Mouse (Mus musculus): ENCODE measurements around the gene Rec114.

The Rec114 gene

DNA sequence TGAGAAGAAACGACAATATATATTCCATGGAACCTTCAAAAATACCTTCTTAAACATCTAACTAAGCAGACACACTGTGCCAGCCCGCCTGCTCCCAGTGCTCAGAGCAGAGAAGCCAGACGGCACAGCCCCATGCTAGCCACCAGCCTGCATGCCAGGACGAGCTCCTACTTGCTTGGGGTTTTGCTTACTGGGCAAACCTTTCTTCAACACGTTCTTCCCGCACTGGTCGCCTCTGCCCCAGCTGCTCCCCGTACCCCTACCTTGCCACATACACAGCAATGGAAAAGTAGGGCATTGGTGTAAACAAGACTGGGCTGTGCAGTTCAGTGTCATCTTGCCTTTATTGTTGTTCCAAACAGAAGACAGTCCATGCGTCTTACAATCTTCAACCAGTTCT, 78.3 kb downstream of the Rec114 start:
- intact Hi-C loops (cut with DNase I), result no loop called here

DNA sequence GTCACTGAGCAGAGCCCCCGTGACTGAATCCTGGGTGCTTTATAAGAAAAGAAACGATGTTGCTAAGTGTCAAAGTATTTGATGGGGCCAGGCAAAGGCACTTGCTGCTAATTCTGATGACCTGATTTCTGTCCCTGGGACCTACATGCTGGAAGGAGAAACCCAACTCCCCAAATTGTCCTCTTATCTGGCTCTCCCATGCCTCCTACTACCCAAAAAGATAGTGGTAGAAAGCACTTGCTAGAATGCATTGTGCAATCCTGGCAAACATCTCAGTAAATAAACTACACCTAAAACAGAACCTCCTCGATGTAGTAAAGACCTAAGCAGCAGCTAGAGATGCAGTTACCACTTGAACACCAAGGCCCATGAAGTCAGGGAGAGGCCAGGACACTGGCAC, 81.0 kb downstream of the Rec114 start:
- intact Hi-C loops (cut with DNase I), result no loop called here

- intact Hi-C loops (cut with DNase I), result no loop called here
Observed at GRCm38 (mm10) chr9:58662007-58662406, 81.8 kb downstream of the Rec114 start.

DNA sequence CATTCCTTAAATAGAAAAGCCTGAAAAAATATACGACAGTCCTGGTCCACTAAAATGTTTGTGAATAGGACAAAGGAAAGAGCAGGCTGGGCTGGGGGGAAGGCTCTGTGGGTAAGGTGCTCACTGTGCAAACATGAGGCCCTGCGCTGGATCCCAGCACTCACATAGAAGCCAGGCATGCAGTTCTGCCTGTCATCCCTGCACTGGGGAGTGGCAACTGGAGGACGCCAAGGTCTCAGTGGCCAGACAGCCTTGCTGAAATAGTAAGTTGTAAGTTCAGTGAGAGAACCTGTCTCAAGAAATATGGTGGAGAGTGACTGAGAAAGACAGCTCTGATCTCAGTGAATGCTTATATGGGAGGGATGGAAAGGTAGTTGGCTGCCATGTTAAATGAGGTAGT, 83.1 kb downstream of the Rec114 start:
- intact Hi-C loops (cut with DNase I), result no loop called here

DNA sequence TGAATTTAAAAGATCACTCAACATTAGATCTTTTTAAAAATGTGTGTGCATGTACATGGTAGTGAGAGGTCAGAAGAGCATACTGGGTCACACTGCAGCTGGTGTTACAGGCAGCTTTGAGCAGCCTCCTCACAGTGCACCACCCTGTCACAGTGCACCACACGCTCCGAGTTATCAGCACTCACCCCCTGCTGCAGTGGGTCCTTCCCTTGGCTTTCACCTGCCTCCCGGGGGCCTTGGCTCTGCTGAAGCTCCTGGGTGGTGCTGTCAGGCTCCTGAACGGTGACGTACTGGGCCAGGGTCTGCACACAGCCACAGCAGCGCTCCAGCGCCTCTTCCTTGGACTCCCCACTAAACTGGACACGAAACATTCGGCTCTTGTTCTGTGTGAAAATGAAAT, 83.8 kb downstream of the Rec114 start:
- intact Hi-C loops (cut with DNase I), result no loop called here

GRCm38 (mm10) chr9:58659331-58659730, 84.4 kb downstream of the Rec114 start:
- intact Hi-C loops (cut with DNase I), result no loop called here

DNA sequence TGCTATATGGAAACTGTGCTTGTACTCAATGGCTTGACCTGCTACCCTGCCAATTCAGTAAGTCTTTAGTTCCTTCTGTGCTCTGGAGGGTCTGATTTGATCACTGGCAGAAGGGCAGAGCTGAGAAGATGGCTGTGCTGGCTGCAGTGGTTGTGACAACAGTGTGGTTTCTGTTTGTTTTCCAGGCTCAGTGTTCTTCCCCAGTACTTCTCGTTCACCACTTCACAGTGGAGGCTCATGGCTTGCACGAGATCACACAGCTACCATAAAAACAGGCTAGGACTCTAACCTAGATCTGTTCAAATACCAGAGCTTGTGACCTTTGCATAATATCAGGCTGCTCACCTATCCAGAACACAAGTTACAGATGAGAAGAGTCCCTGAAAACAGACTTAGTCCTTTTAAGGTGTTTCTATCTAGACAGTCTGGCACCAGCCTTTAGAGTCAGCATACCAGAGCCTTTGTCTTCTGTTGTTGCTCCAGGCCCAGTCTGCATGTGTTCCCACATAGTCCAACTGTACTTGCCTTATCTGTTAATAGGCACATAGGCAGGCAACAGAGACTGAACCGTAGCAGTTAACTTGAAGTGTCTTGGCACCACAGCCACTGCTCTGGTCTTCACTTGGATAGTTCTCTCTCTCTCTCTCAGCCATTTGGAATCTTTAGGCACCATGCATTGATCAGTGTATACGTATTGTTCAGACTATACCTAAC, 85.0 kb downstream of the Rec114 start:
- intact Hi-C loops (cut with DNase I), result no loop called here

GRCm38 (mm10) chr9:58657735-58658512, 85.8 kb downstream of the Rec114 start:
- intact Hi-C loops (cut with DNase I), result no loop called here

- intact Hi-C loops (cut with DNase I), result no loop called here
Observed at GRCm38 (mm10) chr9:58656824-58657223, 86.9 kb downstream of the Rec114 start.

DNA sequence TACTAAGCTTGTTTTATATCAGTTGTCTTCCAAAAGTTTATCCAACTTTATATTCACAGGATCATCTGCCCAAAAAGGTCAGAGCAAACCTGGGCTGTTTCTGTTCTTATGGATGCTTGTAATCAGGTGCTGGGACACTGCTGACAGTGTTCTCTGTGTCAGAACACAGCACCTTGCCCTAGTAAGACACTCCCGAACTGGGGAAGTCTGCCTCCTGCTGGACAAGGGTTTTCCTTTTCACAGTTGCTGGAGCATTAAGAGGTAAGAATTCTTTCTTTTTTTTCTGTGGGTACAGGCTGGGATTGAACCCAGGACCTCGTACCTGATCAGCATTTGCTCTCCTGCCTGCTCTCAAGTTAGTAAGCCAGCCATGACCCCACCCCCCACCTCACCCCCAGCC, 87.4 kb downstream of the Rec114 start:
- intact Hi-C loops (cut with DNase I), result no loop called here

GRCm38 (mm10) chr9:58654494-58654893, 89.3 kb downstream of the Rec114 start:
- intact Hi-C loops (cut with DNase I), result no loop called here

DNA sequence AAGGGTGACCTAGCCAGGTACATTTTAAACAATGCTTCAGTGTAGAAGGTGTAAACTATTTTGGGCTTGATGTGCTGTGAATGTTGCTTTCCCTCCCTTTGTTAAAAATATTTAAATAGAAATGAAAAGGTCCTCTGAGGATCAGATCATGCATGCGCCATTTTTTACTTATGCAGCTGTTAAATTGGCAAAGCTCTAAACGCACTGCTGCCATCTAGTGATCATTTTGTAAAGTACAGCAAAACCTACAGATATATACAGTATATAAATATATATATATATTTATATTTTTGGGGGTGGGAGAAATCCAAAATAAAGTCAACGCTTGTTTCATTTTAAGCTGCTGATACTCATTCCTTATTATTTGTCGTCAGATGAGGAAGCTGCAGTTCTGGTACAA, 91.8 kb downstream of the Rec114 start:
- intact Hi-C loops (cut with DNase I), result loop anchor here (2.0 kb wide), 2 partner anchors 73 to 111 kb away; no protein-coding TSS in a partner anchor

DNA sequence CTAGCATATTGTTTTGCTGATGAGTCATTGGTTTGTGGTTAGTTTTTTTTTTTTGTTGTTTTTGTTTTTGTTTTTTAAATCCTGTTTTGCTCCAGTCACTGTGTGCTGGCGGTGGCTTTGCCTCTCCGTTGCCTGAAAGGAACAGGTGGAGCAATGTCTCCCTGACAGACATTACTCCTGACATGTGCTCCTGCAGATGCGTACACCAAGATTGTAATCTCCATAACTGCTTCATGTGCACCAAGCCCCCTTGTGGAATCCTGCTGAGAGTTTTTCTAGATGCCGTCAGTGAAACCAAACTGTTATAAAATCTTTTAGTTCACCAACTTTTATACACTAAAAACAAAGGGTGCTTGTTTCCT, 94.5 kb downstream of the Rec114 start:
- intact Hi-C loops (cut with DNase I), result no loop called here

DNA sequence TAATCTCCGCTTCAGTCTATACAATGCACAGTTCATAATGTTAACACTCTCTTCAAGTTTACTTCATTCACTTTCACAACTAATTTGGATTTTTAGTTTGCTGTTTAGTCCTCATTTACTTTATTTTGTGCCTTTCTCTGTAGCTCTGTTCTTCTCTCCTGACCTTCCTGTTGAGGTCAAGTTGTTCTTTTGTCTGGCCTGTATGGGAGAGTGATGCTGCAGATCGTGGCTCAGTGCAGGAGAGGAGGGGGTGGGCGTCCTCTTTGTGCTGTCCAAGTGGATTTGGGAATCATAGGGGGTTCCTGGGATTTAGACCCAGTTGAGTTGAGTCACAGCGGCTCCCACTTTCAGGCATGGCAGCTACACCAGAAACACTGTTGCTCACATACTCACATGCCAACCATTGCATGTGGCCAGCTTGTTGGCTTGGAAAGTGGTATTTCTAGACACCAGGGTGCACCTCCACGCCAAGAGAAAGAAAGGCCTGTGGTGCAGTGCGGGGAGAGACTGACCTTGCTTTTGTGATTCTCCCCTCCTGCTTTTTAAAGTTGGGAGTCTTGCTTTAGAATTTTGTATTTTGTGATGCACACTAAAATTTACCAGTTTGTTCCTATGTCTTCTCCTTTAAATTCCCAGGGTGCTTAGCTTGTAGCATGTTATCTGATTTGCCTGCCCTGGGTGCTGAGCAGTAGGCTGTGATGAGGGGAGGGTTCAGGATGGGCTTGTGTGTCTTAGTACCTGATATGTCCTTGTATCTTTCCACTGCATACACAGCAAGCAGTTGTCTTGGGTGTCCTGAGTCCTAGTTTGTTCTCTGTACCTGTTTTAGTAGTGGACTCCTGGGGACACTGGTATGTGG, 95.1 kb downstream of the Rec114 start:
- intact Hi-C loops (cut with DNase I), result no loop called here

GRCm38 (mm10) chr9:58630441-58630840, 113.3 kb downstream of the Rec114 start:
- intact Hi-C loops (cut with DNase I), result no loop called here

GRCm38 (mm10) chr9:58627197-58627596, 116.6 kb downstream of the Rec114 start:
- intact Hi-C loops (cut with DNase I), result no loop called here

DNA sequence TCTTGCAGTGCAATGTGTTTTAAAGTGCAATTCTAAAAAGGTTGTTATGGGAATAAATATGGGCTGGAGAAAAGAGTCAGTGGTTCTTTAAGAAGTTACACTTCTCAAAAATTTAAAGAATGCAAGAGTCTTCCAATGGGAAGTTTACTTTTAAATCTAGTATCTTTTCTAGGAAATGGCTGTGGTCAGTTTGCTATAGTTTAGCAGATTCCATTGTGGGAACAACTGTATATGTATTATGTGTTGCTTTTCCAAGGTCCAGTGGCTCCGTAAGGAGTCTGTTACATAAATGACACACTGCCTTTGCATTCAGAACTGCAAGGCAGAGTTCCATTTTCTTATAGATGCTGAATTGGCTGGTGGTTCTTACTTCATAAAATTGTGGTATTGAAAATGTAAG, 120.8 kb downstream of the Rec114 start:
- intact Hi-C loops (cut with DNase I), result no loop called here

- intact Hi-C loops (cut with DNase I), result loop anchor here (5.0 kb wide), 1 partner anchor 38 kb away; no protein-coding TSS in a partner anchor
Observed at GRCm38 (mm10) chr9:58615064-58615938, 128.5 kb downstream of the Rec114 start.

GRCm38 (mm10) chr9:58613790-58614189, 130.0 kb downstream of the Rec114 start:
- intact Hi-C loops (cut with DNase I), result no loop called here

Measured in adrenal gland (tissue).